Mouse (Mus musculus) kidney, postnatal 0 days (tissue): ENCODE measurements around the gene Spns2. TPM values are rescaled to one million over a fixed set of nuclear protein-coding genes. Genes with fewer than 3 reads are reported as not detected.
A peak's percentile ranks its signal among the peaks of the same experiment; 100 is the strongest.

ENCODE experiments used
- ATAC-seq: fragments of 200-750 bp; cut with Nextera tagmentation; replicated peaks from 2 replicates; pipeline ENCODE4 v1.8.0; 2017; ENCODE audit warnings: low read depth, moderate number of reproducible peaks, moderate TSS enrichment, moderate library complexity; ENCODE audit not compliant: low FRiP score
- DNase-seq: peaks from one replicate; pipeline ENCODE4 v3.0.0-alpha.2; 2016; ENCODE audit warnings: low spot score
- H3K27ac ChIP-seq: fragments of 300-500 bp; sonication (generic); 2 replicates; pipeline ENCODE4 v1.5.1; 2014; ENCODE audit warnings: mild to moderate bottlenecking
- H3K27me3 ChIP-seq: fragments of 300-500 bp; sonication (generic); 2 replicates; pipeline ENCODE4 v1.6.1; 2014; ENCODE audit warnings: low read length, mixed read lengths; ENCODE audit not compliant: insufficient read depth
- H3K36me3 ChIP-seq: fragments of 300-500 bp; sonication (generic); 2 replicates; pipeline ENCODE4 v1.6.1; 2014; ENCODE audit warnings: low read length, mixed read lengths; ENCODE audit not compliant: insufficient read depth
- H3K4me1 ChIP-seq: fragments of 300-500 bp; sonication (generic); replicated peaks from 2 replicates; pipeline ENCODE4 v1.6.1; 2014; ENCODE audit warnings: antibody characterized with exemption, low read length, mixed read lengths; ENCODE audit not compliant: insufficient read depth
- H3K4me2 ChIP-seq: fragments of 300-500 bp; sonication (generic); 2 replicates; pipeline ENCODE4 v1.6.1; 2014; ENCODE audit warnings: mild to moderate bottlenecking, low read length, moderate library complexity, mixed read lengths
- H3K4me3 ChIP-seq: fragments of 300-500 bp; sonication (generic); replicated peaks from 2 replicates; pipeline ENCODE4 v1.5.1; 2014; ENCODE audit warnings: low read depth, low read length
- H3K9ac ChIP-seq: fragments of 300-500 bp; sonication (generic); 2 replicates; pipeline ENCODE4 v1.6.1; 2014; ENCODE audit warnings: low read depth, low read length
- H3K9me3 ChIP-seq: fragments of 300-500 bp; sonication (generic); replicated peaks from 2 replicates; pipeline ENCODE4 v1.6.1; 2016; ENCODE audit warnings: low read length, inconsistent platforms, mixed read lengths
- CTCF ChIP-seq: IDR thresholded peaks from 2 replicates; pipeline ENCODE4 v1.5.1; 2016; ENCODE audit warnings: antibody characterized with exemption, low read depth, mild to moderate bottlenecking, moderate library complexity
- WGBS: fragments of 180-500 bp; shearing (Covaris S2); extraction: QIAGEN DNeasy Blood & Tissue Kit; methylation state at CpG from one replicate; pipeline ENCODE4 v1.1.7; 2014; 5-methylcytosine and 5-hydroxymethylcytosine counted together
- polyA plus RNA-seq: library from polyadenylated mRNA; unstranded; fragments of >200 nt; fragmentation: Nextera tagmentation; extraction: Ambion mirVana; gene quantifications from 2 replicates; pipeline ENCODE4 v1.2.1, GENCODE M21; 2015

Gene Spns2
- polyA plus RNA-seq, 1 experiment from 2014 or later: 7.4 TPM

- Histone ChIP-seq H3K9ac (no peak overlapping the region), H3K36me3 (peaks cover 18% of the 10 kb centered on the region; the same call in 1 of the 2 replicates), H3K4me1 (peaks cover 39% of the 10 kb centered on the region), H3K4me3 (no peak overlapping the region), H3K27me3 (no peaks in the 10 kb centered on the region), H3K27ac (peak overlapping the region; percentile 85), H3K4me2 (peak overlapping the region; percentile 31; the same call in 1 of the 2 replicates), H3K9me3 (no peaks in the 10 kb centered on the region)
- DNase-seq: peak; percentile 79
- TF ChIP-seq CTCF: no peak
- ATAC-seq: peak; percentile 61
- 39% methylated on average over 5 of the region's 5 CpGs for WGBS
Observed at GRCm38 (mm10) chr11:72402017-72402416, 87.7 kb downstream of the Spns2 start.

Other genes starting within 250 kb of the Spns2 start
- gene Slc13a5, start 222.7 kb downstream of the Spns2 start, polyA plus RNA-seq: 0.04 and 0.10 TPM in 2 replicates
- 25.0 and 28.3 TPM in 2 replicates for gene Xaf1, start 188.3 kb downstream of the Spns2 start, polyA plus RNA-seq
- gene Fbxo39, start 175.5 kb downstream of the Spns2 start, polyA plus RNA-seq: not detected in 2 replicates
- gene Tekt1, start 127.5 kb downstream of the Spns2 start, polyA plus RNA-seq: 4.6 and 5.1 TPM in 2 replicates
- gene Smtnl2, start 78.2 kb downstream of the Spns2 start, polyA plus RNA-seq: 112 and 129 TPM in 2 replicates
- gene Ggt6, start 54.4 kb downstream of the Spns2 start, polyA plus RNA-seq: 3.3 and 3.8 TPM in 2 replicates
- gene Mybbp1a, start 48.5 kb downstream of the Spns2 start, polyA plus RNA-seq: 107 and 109 TPM in 2 replicates
- 0.99 and 1.1 TPM in 2 replicates for gene Spns3, start 60.6 kb upstream of the Spns2 start, polyA plus RNA-seq
- 61.2 and 63.4 TPM in 2 replicates for gene Ube2g1, start 117.4 kb upstream of the Spns2 start, polyA plus RNA-seq
- gene Ankfy1, start 200.1 kb upstream of the Spns2 start, polyA plus RNA-seq: 11.8 and 12.6 TPM in 2 replicates